Comparison of ENCODE assay signal across 8 mouse cellular contexts in genomic region chr10:62449364-62450279, GRCm38 (mm10). TPM values are rescaled to one million over a fixed set of nuclear protein-coding genes. Genes with fewer than 3 reads are reported as not detected.
DNase-seq lines count a peak whose midpoint lies in the region; ATAC-seq and TF ChIP-seq lines count a peak whose summit lies in the region.

4930507D05Rik (plus strand) TSS chr10:62449489.
Supv3l1 (minus strand) TSS chr10:62449738.

- peaks cover 7% of the 10 kb centered on the region; the same call in 1 of the 2 replicates for H3K4me1 ChIP-seq in hindbrain, postnatal 0 days (ENCODE audit: insufficient read depth, low read length)

- intact Hi-C loops in gastrocnemius, adult 2 months (cut with DNase I): loop anchor here (5.0 kb wide), 1 partner anchor 38 kb away; the partner anchor contains the start of gene Vps26a
- intact Hi-C loops in left cerebral cortex, adult 2 months (cut with DNase I): loop anchor here (2.0 to 5.0 kb wide), 2 partner anchors 37 to 108 kb away; partner anchors contain the start of gene Vps26a

- no peaks in the 10 kb centered on the region for H3K27me3 ChIP-seq in hindbrain, postnatal 0 days (ENCODE audit: insufficient read depth, low read length)

- peaks cover 27% of the 10 kb centered on the region for H3K36me3 ChIP-seq in hindbrain, postnatal 0 days (ENCODE audit: insufficient read depth, low read length)

- H3K9ac ChIP-seq in hindbrain, postnatal 0 days (replicated peaks; ENCODE audit: low read length): peak within 1 kb of the TSS; percentile 93

- TF ChIP-seq CTCF in gastrocnemius, adult 2 months (IDR thresholded peaks at IDR 0.05): no peak
- no peak for TF ChIP-seq CTCF in hindbrain, postnatal 0 days (IDR thresholded peaks at IDR 0.05; ENCODE audit: low read depth)
- no peak for TF ChIP-seq CTCF in left cerebral cortex, adult 2 months (IDR thresholded peaks at IDR 0.05)

- WGBS in hindbrain, postnatal 0 days: under 1% methylated on average over 73 of the region's 73 CpGs

- peak within 1 kb of the TSS; percentile 96 for H3K27ac ChIP-seq in gastrocnemius, adult 2 months
- peak within 1 kb of the TSS; percentile 96 for H3K27ac ChIP-seq in hindbrain, postnatal 0 days
- H3K27ac ChIP-seq in left cerebral cortex, adult 2 months: peak within 1 kb of the TSS; percentile 100

- ATAC-seq in common myeloid progenitor, adult 5-6 weeks (replicated peaks; ENCODE audit: low read depth, poor library complexity, severe bottlenecking): peak; percentile 89
- peak; percentile 94 for ATAC-seq in hindbrain, postnatal 0 days
- ATAC-seq in megakaryocyte, adult 5-6 weeks (ENCODE audit: poor library complexity, severe bottlenecking): peak; percentile 95

- peak within 1 kb of the TSS; percentile 80 for H3K4me2 ChIP-seq in hindbrain, postnatal 0 days (ENCODE audit: low read depth, low read length)

- H3K9me3 ChIP-seq in hindbrain, postnatal 0 days (ENCODE audit: low read length): no peaks in the 10 kb centered on the region

- DNase-seq in ZHBTc4 (ENCODE audit: low read depth, low spot score): peak; percentile 94
- peak; percentile 94 for DNase-seq in gastrocnemius, adult 2 months
- peak; percentile 94 for DNase-seq in hindbrain, postnatal 0 days (ENCODE audit: low spot score)
- DNase-seq in left cerebral cortex, adult 2 months (ENCODE audit: extremely low spot score in 1 of 2, low spot score in 2 of 2): peak; percentile 89 to 94
- DNase-seq in right cerebral cortex, adult 2 months (ENCODE audit: low spot score in 2 of 2): peak; percentile 91 to 95
- peak; percentile 92 for DNase-seq in urinary bladder, postnatal 14 days (ENCODE audit: low spot score)

- H3K4me3 ChIP-seq in gastrocnemius, adult 2 months: peak within 1 kb of the TSS; percentile 90
- H3K4me3 ChIP-seq in hindbrain, postnatal 0 days (ENCODE audit: low read length): peak within 1 kb of the TSS; percentile 97
- H3K4me3 ChIP-seq in left cerebral cortex, adult 2 months: peak within 1 kb of the TSS; percentile 98

RNA-seq across cellular contexts. Expression of gene 4930507D05Rik, which starts in this region (rescaled TPM):
- total RNA-seq in common myeloid progenitor, adult 5-6 weeks (2017): 0.19 and 1.0 TPM in 2 replicates
- under 1 TPM; 0.11 to 0.13 TPM for total RNA-seq in gastrocnemius, adult 2 months (2021)
- 1.9 and 2.4 TPM in 2 replicates for total RNA-seq in hindbrain, postnatal 0 days (2014; rRNA removed)
- polyA plus RNA-seq in hindbrain, postnatal 0 days (2015; fragmentation: Nextera tagmentation; extraction: Ambion mirVana): 1.0 and 1.5 TPM in 2 replicates
- 1 to 10 TPM; 1.1 to 1.4 TPM for total RNA-seq in left cerebral cortex, adult 2 months (2021)
- total RNA-seq in megakaryocyte, adult 5-6 weeks (2015): not detected in 2 replicates
- 0.69 TPM in 1 of 2 replicates, not detected in the other for total RNA-seq in megakaryocyte, adult 5-6 weeks (2017)

RNA-seq across cellular contexts. Expression of gene Supv3l1, which starts in this region (rescaled TPM):
- 44.9 and 61.6 TPM in 2 replicates for total RNA-seq in common myeloid progenitor, adult 5-6 weeks (2017)
- 10 to 100 TPM; 14.5 to 21.4 TPM for total RNA-seq in gastrocnemius, adult 2 months (2021)
- total RNA-seq in hindbrain, postnatal 0 days (2014; rRNA removed): 24.8 and 25.8 TPM in 2 replicates
- polyA plus RNA-seq in hindbrain, postnatal 0 days (2015; fragmentation: Nextera tagmentation; extraction: Ambion mirVana): 15.8 and 16.7 TPM in 2 replicates
- 10 to 100 TPM; 21.8 to 24.8 TPM for total RNA-seq in left cerebral cortex, adult 2 months (2021)
- total RNA-seq in megakaryocyte, adult 5-6 weeks (2015): 14.9 and 20.5 TPM in 2 replicates
- total RNA-seq in megakaryocyte, adult 5-6 weeks (2017): 19.5 and 20.7 TPM in 2 replicates

Comparison
In these comparisons a context has a peak if more than half of its experiments do, and no peak if none do; other contexts are left out.
1. Peak in every context shown above with its lines: DNase-seq, ATAC-seq, H3K4me3 ChIP-seq and H3K27ac ChIP-seq.